Mouse (Mus musculus): ENCODE results near the gene Enc1.

The Enc1 gene

GRCm38 (mm10) chr13:97227795-97228194 lies 13.1 kb upstream of the Enc1 start:
- no peak for DNase-seq (ENCODE audit: low spot score)

GRCm38 (mm10) chr13:97230101-97230500 lies 10.8 kb upstream of the Enc1 start:
- DNase-seq (ENCODE audit: low spot score) = no peak

GRCm38 (mm10) chr13:97233092-97233491 lies 7.8 kb upstream of the Enc1 start:
- DNase-seq (ENCODE audit: low spot score) = no peak

GRCm38 (mm10) chr13:97234785-97235417 lies 6.0 kb upstream of the Enc1 start:
- peak; percentile 83 for DNase-seq (ENCODE audit: low spot score)

GRCm38 (mm10) chr13:97235911-97236310 lies 5.0 kb upstream of the Enc1 start:
- no peak for DNase-seq (ENCODE audit: low spot score)

GRCm38 (mm10) chr13:97237700-97238099 lies 3.2 kb upstream of the Enc1 start:
- no peak for DNase-seq (ENCODE audit: low spot score)

GRCm38 (mm10) chr13:97238181-97238981 lies 2.5 kb upstream of the Enc1 start:
- no peak for DNase-seq (ENCODE audit: low spot score)

- DNase-seq (ENCODE audit: low spot score) = peak; percentile 65
Measured at GRCm38 (mm10) chr13:97239343-97240180, 1.3 kb upstream of the Enc1 start.

GRCm38 (mm10) chr13:97240279-97240964 lies 483 bp upstream of the Enc1 start:
- DNase-seq (ENCODE audit: low spot score) = no peak

- DNase-seq (ENCODE audit: low spot score) = no peak
Measured at GRCm38 (mm10) chr13:97241787-97242280, 929 bp downstream of the Enc1 start.

GRCm38 (mm10) chr13:97242716-97243115 lies 1.8 kb downstream of the Enc1 start:
- no peak for DNase-seq (ENCODE audit: low spot score)

GRCm38 (mm10) chr13:97243962-97244711 lies 3.2 kb downstream of the Enc1 start:
- no peak for DNase-seq (ENCODE audit: low spot score)

- DNase-seq (ENCODE audit: low spot score) = no peak
Measured at GRCm38 (mm10) chr13:97244712-97245105, 3.8 kb downstream of the Enc1 start.

GRCm38 (mm10) chr13:97245157-97245556 lies 4.3 kb downstream of the Enc1 start:
- DNase-seq (ENCODE audit: low spot score) = no peak

GRCm38 (mm10) chr13:97246217-97246616 lies 5.3 kb downstream of the Enc1 start:
- no peak for DNase-seq (ENCODE audit: low spot score)

GRCm38 (mm10) chr13:97247754-97248153 lies 6.8 kb downstream of the Enc1 start:
- DNase-seq (ENCODE audit: low spot score) = no peak

- no peak for DNase-seq (ENCODE audit: low spot score)
Measured at GRCm38 (mm10) chr13:97249051-97249461, 8.2 kb downstream of the Enc1 start.

GRCm38 (mm10) chr13:97249507-97250078 lies 8.7 kb downstream of the Enc1 start:
- no peak for DNase-seq (ENCODE audit: low spot score)

GRCm38 (mm10) chr13:97250148-97250547 lies 9.2 kb downstream of the Enc1 start:
- no peak for DNase-seq (ENCODE audit: low spot score)

GRCm38 (mm10) chr13:97250551-97251380 lies 9.9 kb downstream of the Enc1 start:
- DNase-seq (ENCODE audit: low spot score) = no peak
